Mouse (Mus musculus) CD8-positive naive resting alpha-beta T cell, adult 57 days (primary cell): ENCODE data around the gene Wdr93. TPM values are rescaled to one million over a fixed set of nuclear protein-coding genes. Genes with fewer than 3 reads are reported as not detected.

ENCODE experiments used
- total RNA-seq: library from RNA; stranded (reverse); gene quantifications from one replicate; pipeline ENCODE4 v1.2.4, GENCODE M21; 2023

The Wdr93 gene
- total RNA-seq = not detected

GRCm38 (mm10) chr7:79742659-79743536 lies at the start of gene Wdr93, which contains the start of gene Pex11a:
Wdr93 (plus strand) TSS chr7:79743163.
Pex11a (minus strand) TSS chr7:79743131.

DNA sequence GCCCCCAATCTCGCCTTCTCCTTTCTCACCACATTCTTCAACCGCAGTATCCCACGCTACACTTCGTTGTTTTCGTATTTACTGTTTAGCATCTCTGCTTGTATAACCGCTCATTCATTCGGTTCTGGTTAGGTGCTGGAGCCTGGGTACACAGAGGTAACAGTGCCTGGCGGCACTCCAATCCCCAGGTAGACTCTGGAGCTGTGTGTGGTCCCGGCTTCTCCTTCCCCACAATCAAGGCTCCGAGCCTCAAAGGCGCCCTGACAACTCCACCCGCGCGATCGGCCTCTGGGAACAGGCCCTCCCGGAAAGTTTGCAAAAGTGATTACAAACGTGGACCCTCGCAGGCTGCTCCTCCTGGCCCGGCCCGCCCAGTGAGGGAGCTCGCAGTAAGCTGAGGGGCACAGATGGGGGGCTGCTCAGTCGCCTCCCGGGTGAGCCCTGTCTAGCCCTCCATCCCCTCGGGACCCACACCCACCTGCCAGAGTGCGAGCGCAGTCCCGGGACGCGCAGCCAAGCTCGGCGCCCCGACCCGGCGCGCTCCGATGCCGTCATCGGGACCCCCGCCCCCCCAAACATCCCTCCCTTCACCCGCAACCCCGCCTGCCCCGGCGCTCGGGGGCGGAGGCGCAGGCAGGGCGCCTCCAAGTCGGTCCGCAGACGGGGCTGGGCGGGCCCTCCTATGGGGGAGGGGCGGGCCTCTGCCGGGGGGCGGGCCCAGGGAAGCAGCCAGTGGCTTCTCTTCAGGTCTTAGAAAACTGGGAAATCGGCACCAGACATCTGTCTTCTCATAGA lies 27.6 kb upstream of the Wdr93 start, which contains the start of gene Kif7:
Gene Kif7, minus strand, starts transcription at position 534 of the 795 bp plus-strand sequence.

GRCm38 (mm10) chr7:79732622-79733021 lies 10.3 kb upstream of the Wdr93 start, which contains the start of gene Plin1:
Plin1 (minus strand) TSS chr7:79732903.

DNA sequence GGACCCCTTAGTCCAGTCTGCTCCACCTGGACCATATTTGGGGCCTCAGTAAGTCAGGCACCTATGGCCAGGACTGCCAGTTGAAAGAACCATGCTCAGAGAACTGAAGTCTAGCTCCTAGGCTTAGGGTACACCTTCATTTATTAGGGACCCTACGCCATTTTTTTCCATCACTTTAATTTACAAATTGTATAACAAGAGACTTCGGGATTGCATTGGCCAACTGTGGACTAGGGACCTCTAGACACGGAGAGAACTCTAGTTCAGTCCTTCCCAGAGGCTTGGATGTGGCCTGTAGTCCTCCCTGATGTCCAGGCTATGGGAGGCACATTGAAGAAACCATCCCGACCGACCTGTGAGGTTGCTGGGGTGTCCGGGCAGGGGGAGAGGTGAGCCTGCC lies 50.7 kb downstream of the Wdr93 start, which contains the start of gene Mesp1:
Gene Mesp1, minus strand, starts transcription at position 101 of the 400 bp plus-strand sequence.

DNA sequence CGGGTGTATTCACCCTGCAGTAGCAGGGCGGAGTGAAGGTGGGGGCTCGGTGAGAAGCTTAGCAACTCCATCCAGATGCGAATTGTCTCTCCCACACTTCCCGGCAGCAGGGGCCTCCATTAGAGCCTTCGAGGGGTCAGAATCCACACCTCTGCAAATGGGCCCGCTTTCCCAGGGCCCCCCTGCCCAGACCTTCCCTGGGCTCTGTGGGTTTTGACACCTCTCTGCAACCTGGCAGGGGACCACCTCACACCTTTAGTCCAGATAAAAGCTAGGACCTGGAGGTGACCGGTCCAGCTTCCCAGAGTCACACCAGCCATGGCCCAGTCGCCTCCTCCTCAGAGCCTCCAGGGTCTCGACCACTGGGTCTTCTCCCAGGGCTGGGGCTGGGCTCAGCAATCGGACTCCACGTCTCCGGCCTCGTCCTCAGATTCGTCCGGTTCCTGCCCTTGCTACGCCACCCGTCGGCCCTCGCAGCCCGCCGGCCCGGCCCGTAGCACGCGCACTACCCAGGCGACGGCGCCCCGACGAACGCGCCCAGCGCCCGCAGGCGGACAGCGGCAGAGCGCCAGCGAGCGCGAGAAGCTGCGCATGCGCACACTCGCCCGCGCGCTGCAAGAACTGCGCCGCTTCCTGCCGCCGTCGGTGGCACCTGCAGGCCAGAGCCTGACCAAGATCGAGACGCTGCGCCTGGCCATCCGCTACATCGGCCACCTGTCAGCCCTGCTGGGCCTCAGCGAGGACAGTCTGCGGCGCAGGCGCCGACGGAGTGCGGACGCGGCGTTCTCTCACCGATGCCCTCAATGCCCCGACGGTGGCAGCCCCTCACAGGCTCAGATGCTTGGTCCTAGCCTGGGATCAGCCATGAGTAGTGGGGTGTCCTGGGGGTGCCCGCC lies 67.9 kb downstream of the Wdr93 start, which contains the start of gene Mesp2:
Gene Mesp2, plus strand, starts transcription at position 117 of the 896 bp plus-strand sequence.

Other genes starting within 250 kb of the Wdr93 start
- gene Rhcg, start 125.5 kb upstream of the Wdr93 start, total RNA-seq = not detected
- 0.77 TPM for gene Ticrr, start 83.0 kb upstream of the Wdr93 start, total RNA-seq
- gene Kif7, start 27.4 kb upstream of the Wdr93 start, total RNA-seq = 6.6 TPM
- not detected for gene Plin1, start 10.3 kb upstream of the Wdr93 start, total RNA-seq
- gene Pex11a, start within 50 bp of the Wdr93 start, total RNA-seq = 0.73 TPM
- not detected for gene Mesp1, start 50.6 kb downstream of the Wdr93 start, total RNA-seq
- not detected for gene Mesp2, start 67.6 kb downstream of the Wdr93 start, total RNA-seq
- gene Anpep, start 117.9 kb downstream of the Wdr93 start, total RNA-seq = 0.92 TPM
- gene Ap3s2, start 177.5 kb downstream of the Wdr93 start, total RNA-seq = 20.2 TPM
- gene Arpin, start 192.2 kb downstream of the Wdr93 start, total RNA-seq = not detected